Mouse (Mus musculus): ENCODE measurements at regions not wholly inside any gene's neighbourhood (a gene's known extent, or its start where the extent isn't known, plus 50 kb on each side); places are given as distances from the start of the nearest gene placed in this dataset.

GRCm38 (mm10) chr6:73401059-73401458, 68.4 kb downstream of the 4931417E11Rik start:
- peak; percentile 43 to 57 for DNase-seq

GRCm38 (mm10) chr6:73389301-73389700, 80.2 kb downstream of the 4931417E11Rik start:
- DNase-seq, result no peak

- peak; percentile 82 to 89 for DNase-seq
Observed at GRCm38 (mm10) chr6:73386261-73386660, 83.2 kb downstream of the 4931417E11Rik start.

- DNase-seq, result no peak
Observed at GRCm38 (mm10) chr6:73379825-73380224, 89.6 kb downstream of the 4931417E11Rik start.

GRCm38 (mm10) chr6:73377884-73378283, 91.6 kb downstream of the 4931417E11Rik start:
- DNase-seq, result peak in 1 of 2 experiments; percentile 30

- DNase-seq, result peak in 1 of 2 experiments; percentile 29
Observed at GRCm38 (mm10) chr6:73376291-73376690, 93.2 kb downstream of the 4931417E11Rik start.

- DNase-seq, result peak; percentile 71 to 76
Observed at GRCm38 (mm10) chr6:73372901-73373300, 96.6 kb downstream of the 4931417E11Rik start.

GRCm38 (mm10) chr6:73371866-73372265, 97.6 kb downstream of the 4931417E11Rik start:
- DNase-seq, result peak in 1 of 2 experiments; percentile 36

GRCm38 (mm10) chr6:73370901-73371300, 98.6 kb downstream of the 4931417E11Rik start:
- DNase-seq, result no peak

- no peak for DNase-seq
Observed at GRCm38 (mm10) chr6:73368836-73369141, 100.7 kb downstream of the 4931417E11Rik start.

GRCm38 (mm10) chr6:73368047-73368835, 101.2 kb downstream of the 4931417E11Rik start:
- no peak for DNase-seq

- DNase-seq, result peak; percentile 76 to 88
Observed at GRCm38 (mm10) chr6:73367616-73368015, 101.9 kb downstream of the 4931417E11Rik start.

- no peak for DNase-seq
Observed at GRCm38 (mm10) chr6:73366626-73367025, 102.8 kb downstream of the 4931417E11Rik start.

GRCm38 (mm10) chr6:73365306-73365705, 104.2 kb downstream of the 4931417E11Rik start:
- DNase-seq, result no peak

- peak in 1 of 2 experiments; percentile 17 for DNase-seq
Observed at GRCm38 (mm10) chr6:73334995-73335394, 86.8 kb downstream of the Suclg1 start.

- no peak for DNase-seq
Observed at GRCm38 (mm10) chr6:73329666-73330065, 81.5 kb downstream of the Suclg1 start.
